Mouse (Mus musculus) hindbrain, embryonic 11.5 days (tissue): ENCODE data around the gene Ralgps2. TPM values are rescaled to one million over a fixed set of nuclear protein-coding genes. Genes with fewer than 3 reads are reported as not detected.
A peak's percentile ranks its signal among the peaks of the same experiment; 100 is the strongest.

Experiments used
- ATAC-seq: fragments of 200-750 bp; cut with Nextera tagmentation; 2 replicates; pipeline ENCODE4 v1.8.0; 2017; ENCODE audit warnings: mild to moderate bottlenecking, moderate TSS enrichment, moderate library complexity; ENCODE audit not compliant: low FRiP score
- DNase-seq: peaks from one replicate; pipeline ENCODE4 v3.0.0-alpha.2; 2015; ENCODE audit warnings: low spot score
- H3K27ac ChIP-seq: fragments of 300-500 bp; sonication (generic); 2 replicates; pipeline ENCODE4 v1.5.1; 2014; ENCODE audit warnings: mild to moderate bottlenecking, low read depth, low read length
- H3K27me3 ChIP-seq: fragments of 300-500 bp; sonication (generic); 2 replicates; pipeline ENCODE4 v1.6.1; 2014; ENCODE audit warnings: mild to moderate bottlenecking, low read length, moderate library complexity, mixed read lengths; ENCODE audit not compliant: control insufficient read depth, insufficient read depth
- H3K36me3 ChIP-seq: fragments of 300-500 bp; sonication (generic); 2 replicates; pipeline ENCODE4 v1.6.1; 2014; ENCODE audit warnings: mild to moderate bottlenecking, low read length, moderate library complexity, mixed read lengths; ENCODE audit not compliant: control insufficient read depth, insufficient read depth
- H3K4me1 ChIP-seq: fragments of 300-500 bp; sonication (generic); replicated peaks from 2 replicates; pipeline ENCODE4 v1.6.1; 2014; ENCODE audit warnings: low read length, mixed read lengths; ENCODE audit not compliant: control insufficient read depth, insufficient read depth
- H3K4me2 ChIP-seq: fragments of 300-500 bp; sonication (generic); replicated peaks from 2 replicates; pipeline ENCODE4 v1.6.1; 2014; ENCODE audit warnings: mild to moderate bottlenecking, low read depth, low read length
- H3K4me3 ChIP-seq: fragments of 300-500 bp; sonication (generic); 2 replicates; pipeline ENCODE4 v1.5.1; 2014; ENCODE audit warnings: low read depth, low read length
- H3K9ac ChIP-seq: fragments of 300-500 bp; sonication (generic); 2 replicates; pipeline ENCODE4 v1.6.1; 2014; ENCODE audit warnings: low read depth, low read length
- H3K9me3 ChIP-seq: fragments of 300-500 bp; sonication (generic); 2 replicates; pipeline ENCODE4 v1.6.1; 2016; ENCODE audit warnings: low read length; ENCODE audit not compliant: control insufficient read depth
- WGBS: fragments of 180-500 bp; shearing (Covaris S2); extraction: QIAGEN DNeasy Blood & Tissue Kit; methylation state at CpG from one replicate; pipeline ENCODE4 v1.1.7; 2014; 5-methylcytosine and 5-hydroxymethylcytosine counted together
- polyA plus RNA-seq: library from polyadenylated mRNA; unstranded; fragments of >200 nt; fragmentation: Nextera tagmentation; extraction: Ambion mirVana; gene quantifications from 2 replicates; pipeline ENCODE4 v1.2.1, GENCODE M21; 2014

The Ralgps2 gene
- polyA plus RNA-seq, 1 experiment from 2014 or later: 103 TPM

DNA sequence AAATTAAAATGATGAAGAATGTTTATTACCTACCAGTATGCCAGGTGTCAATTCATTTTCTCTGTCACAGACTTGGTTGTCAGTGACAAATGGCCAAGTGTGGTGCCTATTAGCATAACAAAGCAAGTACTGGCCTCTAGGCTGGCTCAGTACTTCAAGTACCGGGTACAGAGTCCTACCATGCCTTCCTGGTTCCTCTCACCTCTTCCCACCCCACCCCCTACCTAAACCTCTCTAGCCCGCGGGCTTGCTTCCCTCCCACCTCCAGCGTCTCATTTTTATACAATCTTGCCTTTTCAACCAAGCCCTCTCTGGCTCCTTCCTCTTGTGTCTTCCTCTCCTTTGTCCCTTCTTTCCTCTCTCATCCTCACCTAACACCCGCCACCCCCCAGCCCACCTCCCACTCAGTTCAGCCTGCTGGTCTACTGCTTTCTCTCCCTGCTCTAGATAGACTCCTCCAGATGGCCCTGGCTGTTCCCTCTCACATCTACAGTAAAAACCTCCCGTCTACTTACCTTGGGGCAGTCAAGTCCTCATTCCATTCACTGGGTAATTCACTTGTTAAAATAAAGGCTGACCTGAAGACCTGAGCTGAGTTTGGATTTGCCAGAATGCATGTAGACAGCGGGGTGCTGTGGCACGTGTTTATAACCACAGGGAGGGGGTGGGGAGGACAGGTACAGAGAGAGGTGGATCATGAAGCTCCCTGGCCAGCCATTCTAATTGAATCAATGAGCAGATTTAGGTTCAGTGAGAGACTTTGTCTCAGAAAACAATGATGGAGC lies 22.2 kb upstream of the Ralgps2 start:
- 43% methylated on average over 8 of the region's 8 CpGs for WGBS

DNA sequence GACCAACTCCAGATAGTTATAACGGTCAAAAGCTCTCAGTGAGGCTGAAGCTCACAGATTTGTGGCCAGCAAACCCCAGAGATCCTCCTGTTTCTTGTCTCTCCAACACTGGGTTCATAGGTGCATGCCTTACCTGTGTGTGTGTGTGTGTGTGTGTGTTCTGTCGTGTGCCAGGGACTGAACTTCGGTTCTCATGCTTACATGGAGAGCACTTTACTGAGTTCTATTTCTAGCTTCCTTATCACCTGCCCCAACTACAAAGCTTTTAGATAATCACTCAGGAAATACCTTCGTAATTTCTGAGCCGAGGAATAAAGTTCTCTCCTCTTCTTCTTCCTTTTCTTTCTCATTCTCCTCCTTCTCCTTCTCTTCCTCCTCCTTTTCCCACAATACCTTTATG lies 19.6 kb upstream of the Ralgps2 start:
- H3K27me3 ChIP-seq: no peaks in the 10 kb centered on the region
- H3K4me1 ChIP-seq: no peaks in the 10 kb centered on the region; the same call in 1 of the 2 replicates
- no peak overlapping the region for H3K4me2 ChIP-seq
- H3K27ac ChIP-seq: no peak overlapping the region; the same call in 1 of the 2 replicates
- no peak overlapping the region for H3K4me3 ChIP-seq
- H3K36me3 ChIP-seq: no peaks in the 10 kb centered on the region
- ATAC-seq (no peak), DNase-seq (no peak)
- H3K9me3 ChIP-seq: no peaks in the 10 kb centered on the region
- H3K9ac ChIP-seq: no peak overlapping the region
- WGBS: 89% methylated on average over 5 of the region's 5 CpGs

More for the DNA sequence above, 22.2 kb upstream of the Ralgps2 start:
- Histone ChIP-seq H3K4me2 (no peak overlapping the region), H3K9me3 (no peaks in the 10 kb centered on the region), H3K9ac (no peak overlapping the region), H3K36me3 (no peaks in the 10 kb centered on the region), H3K4me3 (no peak overlapping the region), H3K27me3 (no peaks in the 10 kb centered on the region), H3K27ac (no peak overlapping the region), H3K4me1 (peaks cover 2% of the 10 kb centered on the region; the same call in 1 of the 2 replicates)
- ATAC-seq (no peak), DNase-seq (no peak)

DNA sequence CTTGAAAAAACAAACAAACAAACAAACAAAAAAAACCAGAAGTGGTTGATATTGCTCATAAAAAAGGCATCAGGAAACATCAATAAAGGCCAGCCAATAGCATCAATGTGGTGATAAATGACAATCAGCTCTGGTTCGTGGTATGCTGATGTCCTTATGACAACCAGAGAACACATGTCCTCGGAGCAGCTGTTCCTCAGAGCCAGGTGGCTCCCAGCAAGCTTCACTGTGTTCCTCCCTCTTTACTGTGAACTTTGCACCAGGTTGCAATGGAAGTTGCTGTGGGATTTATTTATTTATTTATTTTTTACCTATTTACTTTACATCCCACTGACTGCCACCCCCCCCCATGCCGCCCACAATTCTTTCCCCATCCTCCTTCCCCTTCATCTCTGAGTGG lies 17.9 kb upstream of the Ralgps2 start:
- ATAC-seq: no peak
- Histone ChIP-seq H3K9me3 (no peaks in the 10 kb centered on the region), H3K4me3 (no peak overlapping the region), H3K27me3 (no peaks in the 10 kb centered on the region), H3K27ac (no peak overlapping the region), H3K9ac (no peak overlapping the region), H3K4me2 (no peak overlapping the region), H3K36me3 (no peaks in the 10 kb centered on the region), H3K4me1 (no peaks in the 10 kb centered on the region)
- no peak for DNase-seq
- WGBS: 85% methylated on average over 3 of the region's 3 CpGs

DNA sequence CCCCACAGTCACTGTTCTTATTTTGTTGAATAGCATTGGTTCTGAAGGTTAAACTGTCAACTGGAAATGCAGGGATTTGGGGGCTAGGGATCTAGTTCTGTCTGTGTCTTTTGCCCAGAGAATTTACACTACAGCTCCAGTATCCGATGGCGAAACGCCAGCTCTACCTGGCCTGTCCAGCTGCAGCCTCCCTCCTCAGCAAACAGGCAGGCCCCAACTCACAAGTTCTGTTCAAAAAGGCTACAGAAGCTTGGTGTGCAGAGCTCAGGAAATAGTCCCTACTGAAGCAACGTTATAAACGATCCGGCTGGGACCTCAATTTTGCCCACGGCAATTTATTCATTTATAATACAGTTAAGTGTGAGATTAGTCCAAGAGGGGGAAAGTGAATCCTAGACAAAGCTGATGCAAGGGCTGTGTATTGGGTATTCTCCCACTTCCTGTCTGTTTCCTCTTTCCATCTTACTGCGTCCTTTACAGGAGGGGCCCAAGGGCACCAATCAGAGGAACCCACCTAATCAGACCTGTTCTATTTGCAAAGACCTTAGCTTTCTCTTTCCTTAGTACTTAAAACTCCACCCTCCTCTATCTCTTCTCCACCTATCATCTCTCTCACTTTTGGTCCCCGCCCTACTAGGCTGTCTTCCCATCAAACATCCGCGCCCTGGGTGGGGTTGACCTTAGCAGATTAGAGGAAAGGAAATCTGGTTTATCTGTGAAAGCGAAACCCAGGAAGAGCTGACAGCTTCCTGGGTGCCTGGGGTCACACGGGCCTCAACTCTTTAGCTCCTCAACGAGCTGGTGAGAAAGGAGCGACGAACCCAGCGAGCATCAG lies 16.7 kb upstream of the Ralgps2 start:
- DNase-seq (no peak), ATAC-seq (no peak)
- no peak overlapping the region for H3K4me2 ChIP-seq
- H3K27ac ChIP-seq: no peak overlapping the region
- no peaks in the 10 kb centered on the region for H3K36me3 ChIP-seq
- WGBS: 58% methylated on average over 17 of the region's 17 CpGs
- no peaks in the 10 kb centered on the region for H3K9me3 ChIP-seq
- H3K4me1 ChIP-seq: no peaks in the 10 kb centered on the region
- no peaks in the 10 kb centered on the region for H3K27me3 ChIP-seq
- no peak overlapping the region for H3K4me3 ChIP-seq
- H3K9ac ChIP-seq: no peak overlapping the region

DNA sequence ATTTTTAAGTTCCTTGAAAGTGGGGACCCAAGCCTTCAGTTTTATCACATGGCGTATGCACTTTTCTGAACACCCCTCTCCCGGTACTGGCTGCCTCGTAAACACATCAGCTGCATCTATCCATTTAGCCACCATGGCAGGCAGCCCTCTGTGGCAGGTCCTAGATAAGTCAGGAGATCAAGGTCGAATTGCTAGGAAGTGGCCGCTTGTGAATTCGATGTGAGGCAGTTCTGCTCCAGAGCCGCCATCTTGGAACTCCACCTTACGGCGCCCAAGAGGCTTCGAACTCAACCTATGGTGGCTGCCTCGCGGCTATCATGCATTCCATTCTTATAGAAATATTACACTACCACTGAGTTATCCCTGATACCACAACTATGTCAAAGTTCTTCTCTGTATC lies 14.8 kb upstream of the Ralgps2 start:
- H3K9me3 ChIP-seq: no peaks in the 10 kb centered on the region
- DNase-seq (no peak), ATAC-seq (no peak)
- H3K4me3 ChIP-seq: no peak overlapping the region
- H3K27ac ChIP-seq: no peak overlapping the region
- no peaks in the 10 kb centered on the region for H3K4me1 ChIP-seq
- no peak overlapping the region for H3K9ac ChIP-seq
- no peaks in the 10 kb centered on the region for H3K27me3 ChIP-seq
- 95% methylated on average over 12 of the region's 12 CpGs for WGBS
- no peak overlapping the region for H3K4me2 ChIP-seq
- no peaks in the 10 kb centered on the region for H3K36me3 ChIP-seq

DNA sequence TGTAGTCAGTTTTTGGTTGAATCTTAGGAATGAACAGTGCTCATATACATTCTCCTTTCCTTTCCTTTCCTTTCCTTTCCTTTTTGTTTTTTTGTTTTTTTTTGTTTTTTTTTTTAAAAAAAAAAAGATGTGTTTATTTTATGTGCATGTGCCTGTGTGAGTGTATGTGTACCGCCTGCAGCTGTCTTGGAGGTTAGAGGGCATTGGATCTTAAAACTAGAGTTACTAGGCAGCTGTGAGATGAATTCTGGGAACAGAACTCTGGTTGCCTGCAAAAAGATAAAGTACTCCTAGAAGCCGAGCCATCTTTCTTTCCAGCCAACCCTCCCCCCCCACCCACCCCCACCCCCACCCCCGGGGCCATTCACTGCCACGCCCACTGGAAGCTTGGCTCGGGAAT lies 10.9 kb upstream of the Ralgps2 start:
- no peak overlapping the region for H3K4me3 ChIP-seq

DNA sequence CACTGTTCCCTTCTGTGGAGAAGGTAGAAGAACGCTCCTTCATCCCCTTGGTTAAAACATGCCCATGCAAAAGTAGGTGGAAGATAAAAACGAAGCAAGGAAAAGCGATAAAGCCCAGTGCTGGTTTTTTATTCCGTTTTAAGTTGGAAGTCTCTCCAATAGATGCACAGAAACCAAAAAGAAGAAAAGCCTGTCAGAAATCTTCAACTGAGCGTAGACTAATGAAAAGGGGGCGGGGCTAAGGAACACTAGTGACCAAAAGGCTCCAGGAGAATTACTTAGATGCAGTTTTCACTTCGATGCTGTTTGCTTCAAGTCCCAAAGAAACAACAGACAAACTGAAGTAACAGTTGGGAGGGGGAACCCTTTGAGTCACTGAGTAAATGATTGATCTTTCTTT lies 1.2 kb upstream of the Ralgps2 start:
- ATAC-seq (no peak), DNase-seq (peak; percentile 24)
- WGBS: 45% methylated on average over 7 of the region's 7 CpGs
- Histone ChIP-seq H3K36me3 (no peaks in the 10 kb centered on the region), H3K4me1 (no peaks in the 10 kb centered on the region), H3K4me2 (peak overlapping the region; percentile 91), H3K4me3 (0 out of 2 replicates have a peak overlapping the region, but pooled peaks have one; percentile 90), H3K27ac (peak overlapping the region; percentile 96; the same call in 1 of the 2 replicates), H3K27me3 (no peaks in the 10 kb centered on the region), H3K9ac (no peak overlapping the region), H3K9me3 (no peaks in the 10 kb centered on the region)

More for the DNA sequence above, 10.9 kb upstream of the Ralgps2 start:
- no peaks in the 10 kb centered on the region for H3K4me1 ChIP-seq
- DNase-seq: no peak
- H3K27me3 ChIP-seq: no peaks in the 10 kb centered on the region
- no peak overlapping the region for H3K9ac ChIP-seq
- no peaks in the 10 kb centered on the region for H3K36me3 ChIP-seq
- ATAC-seq: no peak
- no peak overlapping the region for H3K27ac ChIP-seq
- H3K4me2 ChIP-seq: no peak overlapping the region
- H3K9me3 ChIP-seq: no peaks in the 10 kb centered on the region
- WGBS: 65% methylated on average over 4 of the region's 5 CpGs

DNA sequence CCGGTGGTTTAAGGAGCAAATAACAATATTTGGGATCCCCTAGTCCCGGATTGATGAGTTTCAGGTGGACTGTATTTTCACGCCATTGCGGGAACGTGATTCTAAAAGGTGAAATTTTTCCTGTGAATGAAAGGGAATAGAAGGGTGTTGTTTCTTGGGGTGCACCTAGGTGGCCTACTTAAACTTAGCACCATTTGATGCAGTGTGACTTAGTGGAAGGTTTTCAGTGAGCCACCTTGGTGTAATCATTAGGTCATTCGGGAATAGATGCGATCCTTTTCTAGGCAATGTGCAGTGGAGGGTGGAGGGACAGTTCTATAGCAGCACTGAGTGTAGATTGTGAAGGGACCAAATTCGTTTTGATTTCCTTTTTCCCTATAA lies 706 bp upstream of the Ralgps2 start:
- DNase-seq (no peak), ATAC-seq (no peak)
- peak overlapping the region; percentile 91 for H3K4me2 ChIP-seq

More for the DNA sequence above, 706 bp upstream of the Ralgps2 start:
- Histone ChIP-seq H3K9me3 (no peaks in the 10 kb centered on the region), H3K4me1 (no peaks in the 10 kb centered on the region), H3K27me3 (no peaks in the 10 kb centered on the region), H3K9ac (peak overlapping the region; percentile 93), H3K36me3 (no peaks in the 10 kb centered on the region), H3K27ac (peak overlapping the region; percentile 96), H3K4me3 (peak overlapping the region; percentile 90)
- WGBS: 5% methylated on average over 8 of the region's 8 CpGs
